In genomic region chr4:114625357-114625756, GRCm38 (mm10) we compare ENCODE assay signal across 10 mouse cellular contexts.
A peak's percentile ranks its signal among the peaks of the same experiment; 100 is the strongest.
DNase-seq lines count a peak whose midpoint lies in the region; ATAC-seq and TF ChIP-seq lines count a peak whose summit lies in the region.
"Had no signal": no experiment of that assay in that cellular context is flagged by ENCODE, and none has a peak within 500 bp of the region (broad histone marks: within the 10 kb centered on the region; RNA-seq: fewer than 3 reads in every experiment).

No protein-coding gene starts in this region.

- no peak overlapping the region for H3K4me2 ChIP-seq in forebrain, embryonic 11.5 days (ENCODE audit: low read depth, low read length, severe bottlenecking)
- no peak overlapping the region for H3K4me2 ChIP-seq in forebrain, embryonic 16.5 days (ENCODE audit: low read length)
- H3K4me2 ChIP-seq in lung, embryonic 14.5 days = no peak overlapping the region
- H3K4me2 ChIP-seq in limb, embryonic 12.5 days = no peak overlapping the region
- H3K4me2 ChIP-seq in midbrain, postnatal 0 days (ENCODE audit: low read depth, low read length, poor library complexity, severe bottlenecking) = no peak overlapping the region
- H3K4me2 ChIP-seq: liver, embryonic 13.5 days had no signal

- no peak overlapping the region; the same call in 1 of the 2 replicates for H3K9ac ChIP-seq in forebrain, embryonic 11.5 days (ENCODE audit: low read length)
- no peak overlapping the region for H3K9ac ChIP-seq in forebrain, embryonic 16.5 days (replicated peaks; ENCODE audit: low read depth, low read length)
- H3K9ac ChIP-seq in lung, embryonic 14.5 days = no peak overlapping the region
- no peak overlapping the region for H3K9ac ChIP-seq in limb, embryonic 12.5 days (replicated peaks)
- no peak overlapping the region for H3K9ac ChIP-seq in midbrain, postnatal 0 days (replicated peaks; ENCODE audit: low read length, poor library complexity, severe bottlenecking)
- H3K9ac ChIP-seq: liver, embryonic 13.5 days had no signal

- H3K4me3 ChIP-seq in forebrain, embryonic 11.5 days (ENCODE audit: low read depth, low read length) = no peak overlapping the region
- H3K4me3 ChIP-seq in forebrain, embryonic 16.5 days (replicated peaks; ENCODE audit: low read length) = no peak overlapping the region
- no peak overlapping the region for H3K4me3 ChIP-seq in lung, embryonic 14.5 days (ENCODE audit: low read depth, low read length)
- no peak overlapping the region for H3K4me3 ChIP-seq in limb, embryonic 12.5 days (replicated peaks)
- H3K4me3 ChIP-seq in midbrain, postnatal 0 days (ENCODE audit: low read depth, low read length) = no peak overlapping the region
- H3K4me3 ChIP-seq: liver, embryonic 13.5 days had no signal

- H3K36me3 ChIP-seq in forebrain, embryonic 11.5 days (ENCODE audit: control insufficient read depth, insufficient read depth, low read length) = no peaks in the 10 kb centered on the region
- no peaks in the 10 kb centered on the region for H3K36me3 ChIP-seq in forebrain, embryonic 16.5 days (ENCODE audit: control insufficient read depth, insufficient read depth)
- H3K36me3 ChIP-seq in lung, embryonic 14.5 days (ENCODE audit: insufficient read depth) = no peaks in the 10 kb centered on the region
- H3K36me3 ChIP-seq in limb, embryonic 12.5 days = no peaks in the 10 kb centered on the region
- no peaks in the 10 kb centered on the region for H3K36me3 ChIP-seq in midbrain, postnatal 0 days (ENCODE audit: insufficient read depth, low read length)
- H3K36me3 ChIP-seq: liver, embryonic 13.5 days had no signal

- ATAC-seq in forebrain, embryonic 11.5 days (replicated peaks; ENCODE audit: low FRiP score) = 0 out of 2 replicates have a peak, but pooled peaks have one; percentile 33
- ATAC-seq in forebrain, embryonic 16.5 days = no peak; the same call in 1 of the 2 replicates
- ATAC-seq in lung, embryonic 14.5 days (ENCODE audit: insufficient read depth) = peak; percentile 47; the same call in 1 of the 2 replicates
- no peak for ATAC-seq in limb, embryonic 12.5 days (ENCODE audit: insufficient number of reproducible peaks, insufficient read depth, low FRiP score, low TSS enrichment, low read depth)
- ATAC-seq in midbrain, postnatal 0 days (ENCODE audit: low FRiP score) = 0 out of 2 replicates have a peak, but pooled peaks have one; percentile 31

- 16% methylated on average over 4 of the region's 4 CpGs for WGBS in forebrain, embryonic 11.5 days
- WGBS in forebrain, embryonic 16.5 days = 5% methylated on average over 4 of the region's 4 CpGs
- 14% methylated on average over 4 of the region's 4 CpGs for WGBS in lung, embryonic 14.5 days
- WGBS in limb, embryonic 12.5 days = 40% methylated on average over 4 of the region's 4 CpGs
- WGBS in midbrain, postnatal 0 days = 11% methylated on average over 4 of the region's 4 CpGs

- no peak for DNase-seq in forebrain, embryonic 11.5 days (ENCODE audit: low spot score)
- peak; percentile 84 for DNase-seq in lung, embryonic 14.5 days
- DNase-seq in lung, adult 18-20 months = no peak
- DNase-seq in midbrain, postnatal 0 days (ENCODE audit: low spot score) = no peak
- DNase-seq in adrenal gland, adult 8-10 months = no peak
- DNase-seq in urinary bladder, postnatal 14 days (ENCODE audit: low spot score) = no peak
- DNase-seq: liver, embryonic 13.5 days had no signal

- H3K9me3 ChIP-seq in forebrain, embryonic 11.5 days (ENCODE audit: control insufficient read depth, low read length) = no peaks in the 10 kb centered on the region
- H3K9me3 ChIP-seq in forebrain, embryonic 16.5 days (ENCODE audit: control insufficient read depth, low read length) = no peaks in the 10 kb centered on the region
- no peaks in the 10 kb centered on the region for H3K9me3 ChIP-seq in lung, embryonic 14.5 days (ENCODE audit: low read depth, low read length)
- no peaks in the 10 kb centered on the region for H3K9me3 ChIP-seq in limb, embryonic 12.5 days
- no peaks in the 10 kb centered on the region for H3K9me3 ChIP-seq in midbrain, postnatal 0 days (ENCODE audit: low read length)
- H3K9me3 ChIP-seq: liver, embryonic 13.5 days had no signal

- H3K27me3 ChIP-seq in forebrain, embryonic 11.5 days (ENCODE audit: control insufficient read depth, insufficient read depth, low read length) = no peaks in the 10 kb centered on the region
- H3K27me3 ChIP-seq in forebrain, embryonic 16.5 days (replicated peaks; ENCODE audit: control insufficient read depth, insufficient read depth, low read length) = no peaks in the 10 kb centered on the region
- no peaks in the 10 kb centered on the region for H3K27me3 ChIP-seq in lung, embryonic 14.5 days (ENCODE audit: insufficient read depth, low read length)
- peaks cover 70% of the 10 kb centered on the region for H3K27me3 ChIP-seq in limb, embryonic 12.5 days
- H3K27me3 ChIP-seq in midbrain, postnatal 0 days (ENCODE audit: insufficient read depth, low read length) = no peaks in the 10 kb centered on the region
- H3K27me3 ChIP-seq: liver, embryonic 13.5 days; Patski had no signal

- no peak for TF ChIP-seq CTCF in lung, embryonic 14.5 days (IDR thresholded peaks at IDR 0.05; ENCODE audit: low read depth)
- no peak for TF ChIP-seq CTCF in midbrain, postnatal 0 days (IDR thresholded peaks at IDR 0.05)

- no peak overlapping the region for H3K27ac ChIP-seq in forebrain, embryonic 11.5 days (ENCODE audit: low read depth, low read length)
- no peak overlapping the region for H3K27ac ChIP-seq in forebrain, embryonic 16.5 days (ENCODE audit: low read length)
- peak overlapping the region; percentile 60 for H3K27ac ChIP-seq in lung, embryonic 14.5 days (ENCODE audit: low read depth)
- H3K27ac ChIP-seq in limb, embryonic 12.5 days = peak overlapping the region; percentile 53; the same call in 1 of the 2 replicates
- no peak overlapping the region for H3K27ac ChIP-seq in midbrain, postnatal 0 days (ENCODE audit: low read depth, low read length)
- H3K27ac ChIP-seq: liver, embryonic 13.5 days had no signal

- peaks cover 2% of the 10 kb centered on the region; the same call in 1 of the 2 replicates for H3K4me1 ChIP-seq in forebrain, embryonic 11.5 days (replicated peaks; ENCODE audit: control insufficient read depth, insufficient read depth, low read length)
- no peaks in the 10 kb centered on the region for H3K4me1 ChIP-seq in forebrain, embryonic 16.5 days (replicated peaks; ENCODE audit: control insufficient read depth, insufficient read depth, low read length)
- H3K4me1 ChIP-seq in lung, embryonic 14.5 days (ENCODE audit: insufficient read depth) = peaks cover 19% of the 10 kb centered on the region
- peaks cover 21% of the 10 kb centered on the region for H3K4me1 ChIP-seq in limb, embryonic 12.5 days (replicated peaks)
- no peaks in the 10 kb centered on the region for H3K4me1 ChIP-seq in midbrain, postnatal 0 days (ENCODE audit: insufficient read depth, low read length)
- H3K4me1 ChIP-seq: liver, embryonic 13.5 days had no signal

Comparison
In these comparisons a context has a peak if more than half of its experiments do, and no peak if none do; other contexts are left out.
1. ATAC-seq: peak in forebrain, embryonic 11.5 days (single experiment), lung, embryonic 14.5 days (single experiment) and midbrain, postnatal 0 days (single experiment); none in forebrain, embryonic 16.5 days (single experiment) and limb, embryonic 12.5 days (single experiment).
2. H3K27ac ChIP-seq: peak in lung, embryonic 14.5 days (single experiment) and limb, embryonic 12.5 days (single experiment); none in forebrain, embryonic 11.5 days (single experiment), forebrain, embryonic 16.5 days (single experiment) and midbrain, postnatal 0 days (single experiment).